Mouse (Mus musculus) Patski (cell line): ENCODE data around the gene Ccng2. TPM values are rescaled to one million over a fixed set of nuclear protein-coding genes. Genes with fewer than 3 reads are reported as not detected.
A peak's percentile ranks its signal among the peaks of the same experiment; 100 is the strongest.

ENCODE experiments used
- ATAC-seq: fragments of 100-300 bp; one replicate; pipeline ENCODE4 v1.8.0; 2021
- CTCF ChIA-PET: fragments of 350-600 bp; sonication (Branson Sonifier 250); formaldehyde crosslinking; loops from one replicate; lab custom pipeline; 2022; ENCODE audit warnings: inconsistent platforms; lab: Charles Lee
- POLR2A ChIA-PET: fragments of 350-600 bp; sonication (Branson Sonifier 250); formaldehyde crosslinking; loops from one replicate; lab custom pipeline; 2022; ENCODE audit warnings: antibody characterized with exemption, inconsistent platforms; lab: Charles Lee
- DNase-seq: peaks from one replicate; pipeline ENCODE4 v3.0.0-alpha.2; 2011; ENCODE audit warnings: low read depth, low spot score
- H3K27me3 ChIP-seq: fragments of 371-371 bp; one replicate; pipeline ENCODE4 v1.5.1; 2021
- CTCF ChIP-seq: fragments of 100-300 bp; IDR thresholded peaks from one replicate; pipeline ENCODE4 v1.5.1; 2021
- in situ Hi-C: fragments of 300-500 bp; cut with MboI; formaldehyde crosslinking; loops from 3 replicates; pipeline ENCODE4 v1.11.1; 2018; ENCODE audit warnings: low pct_unique_long_range_greater_than_20kb, mixed read lengths
- polyA plus RNA-seq: library from polyadenylated mRNA; unstranded; gene quantifications from one replicate; pipeline ENCODE4 v1.2.3, GENCODE M21; 2021

Ccng2 gene
- polyA plus RNA-seq, result 53.8 TPM

GRCm38 (mm10) chr5:93266883-93267704 is at the start of gene Ccng2:
Gene Ccng2, plus strand, starts transcription at chr5:93267257.
- DNase-seq (peak; percentile 99), ATAC-seq (peak; percentile 92)
- TF ChIP-seq CTCF, result no peak
- no peaks in the 10 kb centered on the region for H3K27me3 ChIP-seq
- CTCF ChIA-PET, result interaction anchor here (0.8 to 2.1 kb wide), 10 partner anchors 29 to 89 kb away, joined by 3 to 5 read pairs (median 4); no protein-coding TSS in a partner anchor
- POLR2A ChIA-PET, result interaction anchor here (0.6 to 2.5 kb wide), 10 partner anchors 30 to 312 kb away, joined by 3 to 12 read pairs (median 4); partner anchors contain the start of genes 2010109A12Rik and Ccni
- in situ Hi-C loops, result loop anchor here (5.0 to 10.0 kb wide), 4 partner anchors 60 to 582 kb away; partner anchors contain the start of genes 2010109A12Rik, Ccni, Sept11 and Shroom3

DNA sequence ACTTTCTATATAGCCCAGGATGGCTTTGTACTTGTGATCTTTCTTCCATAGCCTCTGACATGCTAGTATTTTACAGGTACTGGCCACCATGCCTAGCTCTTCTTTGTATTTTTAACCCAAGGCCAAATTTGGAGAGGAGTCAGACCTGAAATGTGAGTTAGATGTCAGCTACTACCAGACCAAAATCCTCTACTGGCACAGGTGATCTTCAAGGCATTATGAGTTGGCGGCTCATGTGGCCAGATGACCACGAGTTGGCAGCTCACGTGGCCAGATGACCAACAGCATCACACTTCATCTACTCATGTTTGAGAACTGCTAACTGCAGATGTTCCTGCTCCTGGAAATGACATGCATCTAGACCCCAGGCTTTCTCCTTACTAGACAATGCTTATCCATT is 48.7 kb upstream of the Ccng2 start:
- TF ChIP-seq CTCF, result no peak
- ChIA-PET POLR2A (no interaction called here), CTCF (interaction anchor here (0.7 kb wide), 1 partner anchor 37 kb away, joined by 5 read pairs; no protein-coding TSS in a partner anchor)
- in situ Hi-C loops, result loop anchor here (25.0 kb wide), 1 partner anchor 219 kb away; no protein-coding TSS in a partner anchor
- H3K27me3 ChIP-seq, result no peaks in the 10 kb centered on the region
- no peak for ATAC-seq
- no peak for DNase-seq

DNA sequence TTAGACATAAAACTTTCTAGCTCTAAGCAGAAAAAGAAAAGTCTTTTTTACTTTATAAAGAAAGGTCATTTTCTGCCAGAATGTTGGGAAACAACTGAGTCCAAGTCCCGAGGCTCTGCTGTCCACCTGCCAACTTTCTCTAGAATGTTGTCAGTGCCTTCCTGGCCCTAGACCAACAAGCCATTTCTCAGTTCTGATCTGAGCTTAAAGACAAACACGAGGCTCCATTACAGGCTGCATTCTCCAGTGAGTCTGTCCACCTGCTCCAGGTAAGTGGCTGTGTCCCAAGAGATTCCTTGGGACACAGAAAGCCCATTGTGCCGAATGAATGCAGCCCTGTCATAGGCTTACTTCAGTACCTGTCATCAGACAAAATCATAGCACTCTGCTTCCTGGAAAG is 45.4 kb upstream of the Ccng2 start:
- no peaks in the 10 kb centered on the region for H3K27me3 ChIP-seq
- TF ChIP-seq CTCF, result no peak
- peak; percentile 44 for ATAC-seq
- in situ Hi-C loops, result loop anchor here (25.0 kb wide), 1 partner anchor 216 kb away; no protein-coding TSS in a partner anchor
- no peak for DNase-seq
- CTCF ChIA-PET, result interaction anchor here (0.7 to 1.6 kb wide), 5 partner anchors 10 to 105 kb away, joined by 3 to 8 read pairs (median 4); no protein-coding TSS in a partner anchor
- POLR2A ChIA-PET, result interaction anchor here (1.2 kb wide), 1 partner anchor 15 kb away, joined by 4 read pairs; the partner anchor contains the start of genes 2010109A12Rik and Ccni

DNA sequence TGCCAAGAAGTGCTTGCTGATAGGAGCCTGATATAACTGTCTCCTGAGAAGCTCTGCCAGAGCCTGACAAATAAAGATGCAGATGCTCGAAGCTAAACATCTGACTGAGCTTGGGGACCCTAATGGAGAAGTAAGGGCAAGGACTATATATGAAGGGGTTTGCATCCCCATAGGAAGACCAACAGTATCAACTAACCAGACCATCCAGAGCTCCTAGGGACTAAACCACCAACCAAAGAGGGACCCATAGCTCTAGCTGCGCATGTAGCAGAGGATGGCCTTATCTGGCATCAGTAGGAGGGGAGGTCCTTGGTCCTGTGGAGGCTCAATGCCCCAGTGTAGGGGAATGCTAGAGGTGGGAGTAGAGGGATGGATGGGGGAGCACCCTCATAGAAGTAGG is 42.5 kb upstream of the Ccng2 start:
- no peak for TF ChIP-seq CTCF
- POLR2A ChIA-PET, result no interaction called here
- H3K27me3 ChIP-seq, result no peaks in the 10 kb centered on the region
- ATAC-seq (no peak), DNase-seq (no peak)
- in situ Hi-C loops, result loop anchor here (25.0 kb wide), 1 partner anchor 213 kb away; no protein-coding TSS in a partner anchor
- CTCF ChIA-PET, result interaction anchor here (1.3 to 2.0 kb wide), 4 partner anchors 10 to 40 kb away, joined by 3 to 6 read pairs (median 4); no protein-coding TSS in a partner anchor

- ChIA-PET POLR2A (no interaction called here), CTCF (interaction anchor here (0.9 to 2.0 kb wide), 6 partner anchors 8 to 37 kb away, joined by 3 to 5 read pairs (median 4); no protein-coding TSS in a partner anchor)
- DNase-seq (no peak), ATAC-seq (no peak)
- no peak for TF ChIP-seq CTCF
- in situ Hi-C loops, result no loop called here
- no peaks in the 10 kb centered on the region for H3K27me3 ChIP-seq
These were observed 39.9 kb upstream of the Ccng2 start for GRCm38 (mm10) chr5:93227157-93227556.

GRCm38 (mm10) chr5:93229527-93229926 is 37.5 kb upstream of the Ccng2 start:
- TF ChIP-seq CTCF, result no peak
- DNase-seq (no peak), ATAC-seq (no peak)
- ChIA-PET CTCF (interaction anchor here (1.5 kb wide), 1 partner anchor 11 kb away, joined by 3 read pairs; no protein-coding TSS in a partner anchor), POLR2A (no interaction called here)
- in situ Hi-C loops, result no loop called here
- H3K27me3 ChIP-seq, result no peaks in the 10 kb centered on the region

- ChIA-PET CTCF (interaction anchor here (0.9 to 1.6 kb wide), 7 partner anchors 15 to 58 kb away, joined by 3 to 4 read pairs (median 4); no protein-coding TSS in a partner anchor), POLR2A (interaction anchor here (0.7 kb wide), 1 partner anchor 14 kb away, joined by 3 read pairs; no protein-coding TSS in a partner anchor)
- ATAC-seq (no peak), DNase-seq (no peak)
- no peaks in the 10 kb centered on the region for H3K27me3 ChIP-seq
- in situ Hi-C loops, result no loop called here
- TF ChIP-seq CTCF, result no peak
These were observed 35.3 kb upstream of the Ccng2 start for GRCm38 (mm10) chr5:93231721-93232120.

DNA sequence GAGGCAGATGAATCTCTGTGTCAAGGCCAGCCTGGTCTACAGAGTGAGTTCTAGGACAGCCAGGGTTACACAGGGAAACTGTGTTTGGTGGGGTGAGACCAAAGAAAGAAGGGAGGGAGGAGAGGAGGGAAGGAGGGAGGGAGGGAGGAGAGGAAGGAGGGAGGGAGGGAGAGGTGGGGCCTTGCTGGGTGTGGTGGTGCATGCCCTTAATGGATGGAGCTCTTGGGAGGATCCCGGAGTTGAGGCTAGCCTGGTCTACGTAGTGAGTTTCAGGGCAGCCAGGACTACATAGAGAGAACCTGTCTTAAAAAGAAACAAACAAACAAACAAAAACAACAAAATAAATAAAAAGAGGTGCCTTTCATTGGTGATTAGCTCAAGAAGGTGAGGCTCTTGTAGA is 34.2 kb upstream of the Ccng2 start:
- no peak for TF ChIP-seq CTCF
- no peaks in the 10 kb centered on the region for H3K27me3 ChIP-seq
- POLR2A ChIA-PET, result interaction anchor here (1.2 kb wide), 1 partner anchor 33 kb away, joined by 6 read pairs; no protein-coding TSS in a partner anchor
- in situ Hi-C loops, result no loop called here
- ATAC-seq (no peak), DNase-seq (no peak)
- CTCF ChIA-PET, result interaction anchor here (0.9 to 1.2 kb wide), 3 partner anchors 17 to 57 kb away, joined by 3 to 4 read pairs (median 3); no protein-coding TSS in a partner anchor

GRCm38 (mm10) chr5:93234130-93234529 is 32.9 kb upstream of the Ccng2 start:
- ChIA-PET CTCF (no interaction called here), POLR2A (no interaction called here)
- in situ Hi-C loops, result no loop called here
- no peaks in the 10 kb centered on the region for H3K27me3 ChIP-seq
- TF ChIP-seq CTCF, result no peak
- DNase-seq (no peak), ATAC-seq (no peak)

- TF ChIP-seq CTCF, result no peak
- POLR2A ChIA-PET, result no interaction called here
These were observed 32.5 kb upstream of the Ccng2 start for GRCm38 (mm10) chr5:93234605-93235004.

More at GRCm38 (mm10) chr5:93234605-93235004, 32.5 kb upstream of the Ccng2 start:
- DNase-seq (no peak), ATAC-seq (no peak)
- CTCF ChIA-PET, result no interaction called here
- no peaks in the 10 kb centered on the region for H3K27me3 ChIP-seq
- in situ Hi-C loops, result no loop called here
